In genomic region chr1:176145306-176145705, GRCm38 (mm10) we compare ENCODE assay signal across 23 mouse cellular contexts.
DNase-seq lines count a peak whose midpoint lies in the region; ATAC-seq and TF ChIP-seq lines count a peak whose summit lies in the region.
"Had no signal": no experiment of that assay in that cellular context is flagged by ENCODE, and none has a peak within 500 bp of the region (broad histone marks: within the 10 kb centered on the region; RNA-seq: fewer than 3 reads in every experiment).

No protein-coding gene starts in this region.

- H3K36me3 ChIP-seq in lung, embryonic 14.5 days (ENCODE audit: insufficient read depth): no peaks in the 10 kb centered on the region
- H3K36me3 ChIP-seq in lung, postnatal 0 days (ENCODE audit: insufficient read depth, low read length): no peaks in the 10 kb centered on the region
- H3K36me3 ChIP-seq: embryonic facial prominence, embryonic 15.5 days; hindbrain, embryonic 12.5 days; hindbrain, embryonic 15.5 days had no signal

- 3% methylated on average over 6 of the region's 6 CpGs for WGBS in lung, embryonic 14.5 days
- WGBS in lung, postnatal 0 days: 7% methylated on average over 6 of the region's 6 CpGs

- TF ChIP-seq CTCF in lung, embryonic 14.5 days (IDR thresholded peaks at IDR 0.05; ENCODE audit: low read depth): no peak
- TF ChIP-seq CTCF in lung, postnatal 0 days (IDR thresholded peaks at IDR 0.05): no peak
- TF ChIP-seq CTCF in layer of hippocampus, adult 2 months (conservative IDR thresholded peaks at IDR 0.05): no peak

- peaks cover 7% of the 10 kb centered on the region; the same call in 1 of the 2 replicates for H3K9me3 ChIP-seq in lung, embryonic 14.5 days (ENCODE audit: low read depth, low read length)
- H3K9me3 ChIP-seq in lung, postnatal 0 days (ENCODE audit: low read length): no peaks in the 10 kb centered on the region
- H3K9me3 ChIP-seq: embryonic facial prominence, embryonic 15.5 days had no signal

- peaks cover 3% of the 10 kb centered on the region; the same call in 1 of the 2 replicates for H3K4me1 ChIP-seq in lung, embryonic 14.5 days (ENCODE audit: insufficient read depth)
- H3K4me1 ChIP-seq in lung, postnatal 0 days (ENCODE audit: insufficient read depth, low read depth, low read length): no peaks in the 10 kb centered on the region
- H3K4me1 ChIP-seq: embryonic facial prominence, embryonic 15.5 days; hindbrain, embryonic 12.5 days; hindbrain, embryonic 15.5 days had no signal

- no peaks in the 10 kb centered on the region for H3K27me3 ChIP-seq in lung, embryonic 14.5 days (ENCODE audit: insufficient read depth, low read length)
- H3K27me3 ChIP-seq in lung, postnatal 0 days (replicated peaks; ENCODE audit: insufficient read depth, low read length): no peaks in the 10 kb centered on the region
- H3K27me3 ChIP-seq: embryonic facial prominence, embryonic 15.5 days; hindbrain, embryonic 12.5 days; hindbrain, embryonic 15.5 days had no signal

- H3K4me3 ChIP-seq in lung, embryonic 14.5 days (ENCODE audit: low read depth, low read length): no peak overlapping the region
- no peak overlapping the region for H3K4me3 ChIP-seq in lung, postnatal 0 days (ENCODE audit: low read depth, low read length)
- H3K4me3 ChIP-seq in layer of hippocampus, adult 2 months: no peak overlapping the region
- H3K4me3 ChIP-seq: embryonic facial prominence, embryonic 15.5 days; gastrocnemius, adult 2 months; hindbrain, embryonic 12.5 days; hindbrain, embryonic 15.5 days had no signal

- H3K9ac ChIP-seq in lung, embryonic 14.5 days: no peak overlapping the region
- no peak overlapping the region for H3K9ac ChIP-seq in lung, postnatal 0 days (replicated peaks; ENCODE audit: low read depth)
- H3K9ac ChIP-seq: embryonic facial prominence, embryonic 15.5 days; forebrain, postnatal 0 days; hindbrain, embryonic 12.5 days; hindbrain, embryonic 15.5 days had no signal

- peak; percentile 90 for ATAC-seq in lung, embryonic 14.5 days (ENCODE audit: insufficient read depth)
- ATAC-seq in lung, postnatal 0 days: no peak
- ATAC-seq: CD4-positive, CD25-positive, alpha-beta regulatory T cell, adult 4 months; forebrain, embryonic 14.5 days; forebrain, postnatal 0 days had no signal

- H3K27ac ChIP-seq in lung, embryonic 14.5 days (ENCODE audit: low read depth): no peak overlapping the region
- no peak overlapping the region for H3K27ac ChIP-seq in lung, postnatal 0 days (ENCODE audit: low read length)
- H3K27ac ChIP-seq in layer of hippocampus, adult 2 months: no peak overlapping the region
- H3K27ac ChIP-seq: embryonic facial prominence, embryonic 15.5 days; gastrocnemius, adult 2 months; hindbrain, embryonic 12.5 days; hindbrain, embryonic 15.5 days had no signal

- peak; percentile 93 for DNase-seq in lung, embryonic 14.5 days
- no peak for DNase-seq in lung, postnatal 4 days
- DNase-seq in lung, postnatal 0 days (ENCODE audit: low spot score): peak; percentile 66
- no peak for DNase-seq in lung, adult 18-20 months
- peak; percentile 1 for DNase-seq in lung, postnatal 36 days
- DNase-seq in layer of hippocampus, adult 2 months (ENCODE audit: low spot score in 2 of 2): no peak
- DNase-seq: adrenal gland, adult 2 months; adrenal gland, postnatal 14 days; cerebellum, adult 11 months; cerebellum, adult 2 months; cerebellum, adult 9-11 months; cerebellum, postnatal 36 days; embryo, embryonic 11 days; forebrain, postnatal 0 days; gastrocnemius, adult 2 months; gastrocnemius, postnatal 14 days; heart, adult 11 months had no signal

- no peak overlapping the region for H3K4me2 ChIP-seq in lung, embryonic 14.5 days
- H3K4me2 ChIP-seq in lung, postnatal 0 days (replicated peaks; ENCODE audit: low read depth, low read length): no peak overlapping the region
- H3K4me2 ChIP-seq: embryonic facial prominence, embryonic 15.5 days; heart, embryonic 11.5 days; hindbrain, embryonic 12.5 days; hindbrain, embryonic 15.5 days had no signal

- TF ChIP-seq EP300 in lung, postnatal 0 days (IDR thresholded peaks at IDR 0.05): peak; percentile 50; the same call in 1 of the 2 replicates

Comparison
In these comparisons a context has a peak if more than half of its experiments do, and no peak if none do; other contexts are left out.
1. DNase-seq: peak in lung, embryonic 14.5 days (single experiment), lung, postnatal 0 days (single experiment) and lung, postnatal 36 days (single experiment); none in lung, postnatal 4 days (0 of 2), lung, adult 18-20 months (0 of 2) and layer of hippocampus, adult 2 months (0 of 2).